Mouse (Mus musculus) ES-E14 (cell line): ENCODE measurements at regions not wholly inside any gene's neighbourhood (a gene's known extent, or its start where the extent isn't known, plus 50 kb on each side); places are given as distances from the start of the nearest gene placed in this dataset.

ENCODE experiments used
- CHD2 ChIP-seq: IDR thresholded peaks from 2 replicates; pipeline ENCODE4 v1.6.1; 2014; ENCODE audit warnings: mild to moderate bottlenecking, low read depth, low read length, inconsistent platforms
- HCFC1 ChIP-seq: IDR thresholded peaks from 2 replicates; pipeline ENCODE4 v1.6.1; 2012; ENCODE audit warnings: low read length, inconsistent platforms, borderline replicate concordance; ENCODE audit not compliant: insufficient read depth
- MAFK ChIP-seq: IDR thresholded peaks from 2 replicates; pipeline ENCODE4 v1.6.1; 2014; ENCODE audit warnings: mild to moderate bottlenecking, low read depth, low read length, inconsistent platforms; ENCODE audit not compliant: insufficient read depth
- ZC3H11A ChIP-seq: IDR thresholded peaks from 2 replicates; pipeline ENCODE4 v1.6.1; 2012; ENCODE audit warnings: low read depth, mild to moderate bottlenecking, inconsistent platforms, low read length, borderline replicate concordance
- ZNF384 ChIP-seq: IDR thresholded peaks from 2 replicates; pipeline ENCODE4 v1.6.1; 2012; ENCODE audit warnings: low read depth, low read length, inconsistent platforms

DNA sequence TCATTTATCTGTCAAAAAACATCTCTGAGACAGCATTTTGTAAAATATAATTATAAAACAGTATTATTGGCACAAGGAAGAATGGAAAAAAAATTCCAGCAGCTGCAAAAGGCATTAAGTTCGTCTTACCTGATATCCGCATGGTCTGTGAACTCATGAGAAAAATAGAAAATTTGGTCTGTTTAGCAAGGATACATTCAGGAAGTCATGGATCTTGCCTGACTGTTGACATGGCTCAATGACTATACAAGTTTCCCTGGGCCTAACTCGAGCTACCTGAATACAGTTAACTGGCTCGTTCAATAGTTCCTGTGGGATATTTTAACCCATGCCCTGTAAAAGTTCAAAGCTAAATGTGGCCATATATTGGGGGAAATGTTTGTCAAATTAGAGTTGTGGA lies 131.1 kb upstream of the D16Ertd472e start:
- TF ChIP-seq MAFK: no peak
- TF ChIP-seq ZNF384: no peak
- no peak for TF ChIP-seq CHD2
- no peak for TF ChIP-seq HCFC1
- no peak for TF ChIP-seq ZC3H11A
